In genomic region chr2:50416056-50416455, GRCm38 (mm10) we compare ENCODE assay signal across 32 mouse cellular contexts.
"Had no signal": no experiment of that assay in that cellular context is flagged by ENCODE, and none has a peak within 500 bp of the region (broad histone marks: within the 10 kb centered on the region; RNA-seq: fewer than 3 reads in every experiment).

No protein-coding gene starts in this region.

- ATAC-seq: liver, embryonic 12.5 days; liver, postnatal 0 days; lung, postnatal 0 days; midbrain, embryonic 13.5 days; midbrain, embryonic 15.5 days; midbrain, embryonic 16.5 days had no signal

- H3K9ac ChIP-seq: limb, embryonic 12.5 days; limb, embryonic 13.5 days; limb, embryonic 15.5 days; liver, embryonic 12.5 days; liver, embryonic 13.5 days; liver, embryonic 14.5 days; liver, embryonic 15.5 days; liver, postnatal 0 days; lung, embryonic 14.5 days; lung, embryonic 15.5 days; midbrain, embryonic 12.5 days; midbrain, embryonic 13.5 days; midbrain, embryonic 15.5 days; neural tube, embryonic 12.5 days had no signal

- H3K27me3 ChIP-seq: limb, embryonic 12.5 days; limb, embryonic 15.5 days; liver, embryonic 12.5 days; liver, embryonic 13.5 days; liver, embryonic 15.5 days; lung, embryonic 15.5 days; megakaryocyte, embryonic 14.5 days; midbrain, embryonic 12.5 days; midbrain, embryonic 13.5 days; midbrain, embryonic 15.5 days; neural tube, embryonic 12.5 days had no signal

- H3K4me2 ChIP-seq: limb, embryonic 12.5 days; limb, embryonic 13.5 days; limb, embryonic 15.5 days; liver, embryonic 11.5 days; liver, embryonic 12.5 days; liver, embryonic 13.5 days; liver, embryonic 15.5 days; lung, embryonic 14.5 days; lung, embryonic 15.5 days; midbrain, embryonic 11.5 days; midbrain, embryonic 12.5 days; midbrain, embryonic 13.5 days; midbrain, embryonic 15.5 days; neural tube, embryonic 12.5 days had no signal

- H3K27ac ChIP-seq: limb, embryonic 10.5 days; limb, embryonic 12.5 days; limb, embryonic 13.5 days; limb, embryonic 15.5 days; liver, embryonic 12.5 days; liver, embryonic 13.5 days; liver, embryonic 14.5 days; liver, embryonic 15.5 days; lung, embryonic 15.5 days; macrophage; midbrain, embryonic 10.5 days; midbrain, embryonic 12.5 days; midbrain, embryonic 13.5 days; midbrain, embryonic 15.5 days; neural tube, embryonic 12.5 days had no signal

- H3K36me3 ChIP-seq: limb, embryonic 10.5 days; limb, embryonic 12.5 days; limb, embryonic 13.5 days; limb, embryonic 15.5 days; liver, embryonic 12.5 days; liver, embryonic 13.5 days; liver, embryonic 15.5 days; lung, embryonic 15.5 days; midbrain, embryonic 10.5 days; midbrain, embryonic 12.5 days; midbrain, embryonic 13.5 days; midbrain, embryonic 15.5 days; neural tube, embryonic 12.5 days had no signal

- H3K4me3 ChIP-seq: limb, embryonic 10.5 days; limb, embryonic 12.5 days; limb, embryonic 13.5 days; limb, embryonic 15.5 days; liver, embryonic 12.5 days; liver, embryonic 13.5 days; liver, embryonic 15.5 days; lung, embryonic 15.5 days; megakaryocyte, embryonic 14.5 days; midbrain, embryonic 10.5 days; midbrain, embryonic 12.5 days; midbrain, embryonic 13.5 days; midbrain, embryonic 15.5 days; myocyte; neural tube, embryonic 12.5 days had no signal

- DNase-seq: left cerebral cortex, postnatal 4 days; liver; liver, embryonic 13.5 days; liver, postnatal 0 days; lung, adult 18-20 months; lung, adult 2 months; lung, embryonic 14.5 days; lung, postnatal 10 days; lung, postnatal 14 days; lung, postnatal 36 days; lung, postnatal 4 days; midbrain, embryonic 14.5 days had no signal

- H3K9me3 ChIP-seq: limb, embryonic 10.5 days; limb, embryonic 12.5 days; limb, embryonic 13.5 days; limb, embryonic 15.5 days; liver, embryonic 12.5 days; liver, embryonic 13.5 days; liver, embryonic 15.5 days; lung, embryonic 15.5 days; midbrain, embryonic 10.5 days; midbrain, embryonic 12.5 days; midbrain, embryonic 13.5 days; midbrain, embryonic 15.5 days; neural tube, embryonic 12.5 days had no signal

- H3K4me1 ChIP-seq: limb, embryonic 15.5 days; liver, embryonic 12.5 days; liver, embryonic 13.5 days; liver, embryonic 15.5 days; lung, embryonic 15.5 days; megakaryocyte, embryonic 14.5 days; midbrain, embryonic 10.5 days; midbrain, embryonic 12.5 days; midbrain, embryonic 13.5 days; midbrain, embryonic 15.5 days; neural tube, embryonic 12.5 days had no signal
